Mouse (Mus musculus) ovary, postnatal 36 days (tissue): ENCODE results near the gene Olfr1329.
"Not testable (repeated sequence)": the region's sequence is repeated elsewhere in the genome, so short reads cannot be mapped to it uniquely, and the experiment has no call there.

Experiments
- DNase-seq: peaks from one replicate; pipeline ENCODE4 v3.0.0; 2022; ENCODE audit warnings: low spot score, mixed read lengths

The Olfr1329 gene

DNA sequence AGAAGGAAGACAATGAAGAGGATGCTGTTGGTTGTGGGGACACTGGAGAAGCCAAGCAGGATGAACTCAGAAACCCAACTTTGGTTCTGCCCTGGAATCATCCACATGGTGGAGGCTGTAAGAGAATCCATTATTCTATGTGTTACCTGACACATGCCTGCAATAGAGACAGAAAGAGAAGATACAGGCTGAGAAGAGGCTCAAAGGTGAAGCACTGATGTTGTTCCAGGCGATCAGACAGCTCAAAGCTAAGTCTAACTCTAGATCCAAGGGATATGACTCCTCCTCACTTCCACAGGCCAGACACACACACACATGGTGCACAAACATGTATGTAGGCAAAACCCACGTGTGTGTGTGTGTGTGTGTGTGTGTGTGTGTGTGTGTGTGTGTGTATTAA lies at the start of gene Olfr1329:
Olfr1329 (minus strand) TSS at position 101 of the 400 bp plus-strand sequence.
- not testable (repeated sequence) for DNase-seq

- peak; percentile 7 for DNase-seq
Observed at GRCm38 (mm10) chr4:118961141-118961628, 43.9 kb upstream of the Olfr1329 start, which contains the start of gene Lao1. Gene Lao1 (plus strand): TSS chr4:118961578.

DNA sequence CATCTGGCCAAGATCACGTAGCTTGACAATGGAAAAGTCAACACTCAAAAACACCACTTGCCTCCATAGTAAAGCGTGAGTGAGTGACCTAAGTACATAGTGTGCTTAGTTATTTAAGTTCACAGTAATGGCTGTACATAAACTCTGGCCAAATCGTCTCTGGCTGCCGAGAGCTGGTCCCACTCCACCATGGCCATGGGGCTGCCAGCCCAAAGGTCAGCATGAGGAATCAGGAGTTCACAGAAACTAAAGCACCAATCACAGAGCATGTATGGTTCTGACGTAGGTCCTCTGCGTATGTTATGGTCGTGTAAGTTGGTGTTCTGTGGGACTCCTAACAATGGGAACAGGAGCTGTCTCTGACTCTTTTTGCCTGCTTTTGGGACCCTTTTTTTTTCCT lies 41.5 kb upstream of the Olfr1329 start:
- no peak for DNase-seq

DNA sequence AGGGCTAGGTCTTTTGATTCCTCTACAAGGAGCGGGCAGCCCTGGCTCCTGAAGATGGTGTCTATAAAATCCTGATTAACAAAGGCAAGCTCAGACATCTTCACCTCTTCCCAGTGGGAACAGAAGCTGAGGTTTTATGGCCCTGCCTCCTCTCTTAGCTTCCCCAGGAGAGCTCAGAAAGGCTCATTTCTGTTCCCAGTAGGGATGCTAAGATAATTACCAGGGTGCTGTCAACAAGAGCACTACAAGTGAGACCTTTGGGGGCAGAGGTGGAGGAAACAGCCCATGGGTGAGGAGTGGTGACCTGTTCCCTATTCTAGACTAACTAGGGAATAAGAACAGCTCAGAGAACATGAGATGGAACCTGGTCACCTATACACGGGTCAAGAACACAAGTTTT lies 21.2 kb upstream of the Olfr1329 start, which contains the start of gene Olfr1328:
Olfr1328 (minus strand) TSS at position 101 of the 400 bp plus-strand sequence.
- DNase-seq = no peak

- not testable (repeated sequence) for DNase-seq
Observed at GRCm38 (mm10) chr4:118931326-118931725, 14.1 kb upstream of the Olfr1329 start.

DNA sequence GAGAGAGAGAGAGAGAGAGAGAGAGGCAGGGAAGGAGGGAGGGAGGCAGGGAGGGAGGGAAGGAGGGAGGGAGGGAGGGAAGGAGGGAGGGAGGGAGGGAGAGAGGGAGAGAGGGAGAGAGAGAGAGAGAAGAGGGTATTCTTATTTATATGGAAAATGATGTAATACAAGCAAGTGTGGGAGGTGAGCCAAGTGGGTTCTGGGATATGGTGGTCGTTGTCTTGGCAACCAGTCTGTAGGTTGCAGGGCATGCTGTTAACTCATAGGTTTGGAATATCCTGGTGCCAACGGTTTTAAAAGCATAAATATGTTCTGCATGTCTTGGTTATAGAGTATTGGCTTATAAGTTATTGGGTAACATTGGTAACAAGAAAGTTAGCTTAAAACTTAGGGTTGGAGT lies 15.3 kb downstream of the Olfr1329 start:
- no peak for DNase-seq

DNA sequence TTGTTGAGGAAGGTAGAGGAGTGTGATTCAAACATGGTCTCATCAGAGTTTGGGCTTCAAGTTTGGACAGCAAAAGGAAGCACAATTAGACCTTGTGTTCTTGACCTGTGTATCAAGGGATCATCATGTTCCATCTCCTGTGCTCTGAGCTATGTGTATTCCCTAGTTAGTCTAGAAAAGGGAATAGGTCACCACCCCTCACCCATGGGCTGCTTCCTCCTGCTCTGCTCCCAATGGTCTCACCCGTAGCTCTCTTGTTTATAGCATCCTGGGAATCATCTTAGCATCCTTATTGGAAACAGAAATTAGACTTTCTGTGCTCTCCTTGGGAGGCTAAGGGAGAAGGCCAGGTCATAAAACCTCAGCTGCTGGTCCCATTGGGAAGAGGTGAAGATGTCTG lies 29.0 kb downstream of the Olfr1329 start, which contains the start of gene Olfr1330:
Olfr1330 (plus strand) TSS at position 301 of the 400 bp plus-strand sequence.
- DNase-seq = no peak

DNA sequence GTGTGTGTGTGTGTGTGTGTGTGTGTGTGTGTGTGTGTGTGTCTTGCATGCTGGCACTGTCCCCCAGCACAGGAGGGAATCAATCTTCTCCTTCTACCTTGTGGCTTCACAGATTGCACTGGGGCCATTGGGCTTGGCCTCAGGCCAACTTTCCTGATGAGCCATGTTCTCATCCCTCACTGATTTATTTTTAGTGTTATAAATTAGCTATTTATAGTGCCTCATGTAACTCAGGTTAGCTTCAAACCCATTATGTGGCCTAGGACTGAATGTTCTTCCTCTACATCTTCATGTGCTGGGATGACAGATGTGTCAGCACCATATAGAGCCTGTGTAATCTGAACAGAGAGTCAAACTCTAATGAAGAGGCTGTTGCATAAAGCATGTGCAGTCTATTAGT lies 49.7 kb downstream of the Olfr1329 start:
- DNase-seq = no peak
